Mouse (Mus musculus) hematopoietic stem cell, adult 5-6 weeks (primary cell): ENCODE data around the gene Mcam. TPM values are rescaled to one million over a fixed set of nuclear protein-coding genes. Genes with fewer than 3 reads are reported as not detected.

ENCODE experiments used
- ATAC-seq, 2 experiments: fragments of 125-278 bp in 1 of 2; replicated peaks in 1 of 2; 2 replicates each; pipeline ENCODE4 v1.8.0; 2016 to 2017; ENCODE audit warnings: inconsistent platforms in 2 of 2, mild to moderate bottlenecking in 2 of 2, moderate number of reproducible peaks in 2 of 2, low read depth in 1 of 2, moderate TSS enrichment in 1 of 2; ENCODE audit not compliant: low FRiP score in 2 of 2, poor library complexity in 2 of 2, severe bottlenecking in 2 of 2, insufficient read depth in 1 of 2, low TSS enrichment in 1 of 2
- total RNA-seq: library from RNA; stranded (forward); fragments of 172-1452, 232-1000 nt; gene quantifications from 2 replicates; pipeline ENCODE4 v1.2.3, GENCODE M21; 2017

Mcam gene
- total RNA-seq, 1 experiment from 2014 or later: 1.1 TPM

DNA sequence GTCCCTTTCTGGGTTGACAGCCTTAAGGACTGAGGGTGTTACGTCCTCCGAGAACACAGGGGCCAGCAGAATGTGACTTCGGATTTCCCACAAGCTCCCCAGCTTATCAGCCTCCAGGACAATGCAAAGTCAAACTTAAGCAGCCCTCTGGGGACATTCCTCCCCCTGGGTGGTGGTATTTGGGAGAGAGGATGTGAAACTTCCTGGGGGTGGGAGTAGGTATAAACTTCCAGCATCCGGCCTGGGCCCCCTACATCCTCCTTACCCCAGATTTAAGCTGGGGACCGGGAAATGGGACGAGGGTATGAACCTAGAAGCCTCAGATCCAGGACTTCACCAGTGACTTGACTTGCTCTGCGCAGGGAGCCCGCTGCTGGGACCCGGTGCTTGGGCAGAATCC lies 4.6 kb upstream of the Mcam start:
- ATAC-seq: no peak

DNA sequence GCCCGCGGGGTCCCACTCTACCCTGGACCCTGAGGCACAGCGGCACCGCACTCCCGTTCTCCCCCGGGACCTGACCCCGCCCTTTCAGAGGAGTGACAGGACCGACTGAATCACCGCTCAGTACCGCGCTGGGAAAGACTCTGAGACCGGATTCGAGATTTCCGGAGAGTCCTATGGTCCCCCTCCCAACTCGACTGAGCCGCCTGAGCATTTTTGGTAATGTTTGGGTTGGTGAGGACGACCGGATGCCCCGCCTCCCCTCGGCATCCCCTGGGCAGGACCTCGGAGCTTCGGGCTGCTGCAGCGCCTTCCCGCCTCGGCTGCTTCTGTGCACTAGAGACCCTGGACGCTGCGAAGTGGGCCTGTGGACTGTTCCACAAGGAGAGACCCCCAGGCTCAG lies 4.2 kb upstream of the Mcam start:
- peak; percentile 39 to 70 for ATAC-seq

DNA sequence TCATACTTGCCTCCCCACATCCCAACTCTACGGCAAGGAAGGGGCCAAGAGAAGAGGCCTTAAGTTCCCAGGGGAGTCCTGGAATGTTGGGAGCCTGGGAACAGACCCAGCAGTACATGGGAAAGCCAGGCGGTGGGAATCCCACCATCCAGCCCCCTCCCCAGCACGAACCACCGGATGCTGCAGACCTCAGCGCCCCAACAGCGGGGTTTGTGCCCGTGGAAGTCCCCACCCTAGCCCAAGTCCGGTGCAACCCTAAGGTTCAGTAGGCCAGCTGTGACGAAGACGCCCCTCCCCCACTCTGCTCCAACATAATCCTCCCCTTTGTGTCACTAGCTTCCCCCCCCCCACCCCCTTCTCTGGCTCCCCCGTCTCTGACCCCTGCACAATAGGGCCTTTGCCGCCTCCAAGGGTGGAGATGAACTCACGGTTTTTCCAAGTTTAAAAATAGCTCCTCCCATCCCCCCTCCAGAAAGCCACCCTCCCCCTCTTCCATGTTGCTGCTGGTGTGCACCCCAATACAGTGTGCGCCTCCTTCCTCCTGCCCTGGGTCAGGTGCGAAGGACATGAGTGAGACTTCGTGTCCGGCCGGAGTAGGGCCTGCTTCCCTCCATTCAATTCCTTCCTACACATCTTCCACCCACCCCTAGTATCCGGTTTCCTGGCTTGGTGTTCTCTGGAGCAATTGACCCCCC lies 3.5 kb upstream of the Mcam start:
- ATAC-seq: no peak

GRCm38 (mm10) chr9:44131276-44131590 lies 3.0 kb upstream of the Mcam start:
- ATAC-seq: no peak

- no peak for ATAC-seq
Observed at GRCm38 (mm10) chr9:44132200-44132599, 2.1 kb upstream of the Mcam start.

- no peak for ATAC-seq
Observed at GRCm38 (mm10) chr9:44133287-44133686, 982 bp upstream of the Mcam start.

- ATAC-seq: 0 out of 4 replicates have a peak, but pooled peaks of 1 of the 2 experiments have one; percentile 15
Observed at GRCm38 (mm10) chr9:44134851-44135730, 822 bp downstream of the Mcam start.

- ATAC-seq: no peak
Observed at GRCm38 (mm10) chr9:44135731-44136411, 1.6 kb downstream of the Mcam start.

DNA sequence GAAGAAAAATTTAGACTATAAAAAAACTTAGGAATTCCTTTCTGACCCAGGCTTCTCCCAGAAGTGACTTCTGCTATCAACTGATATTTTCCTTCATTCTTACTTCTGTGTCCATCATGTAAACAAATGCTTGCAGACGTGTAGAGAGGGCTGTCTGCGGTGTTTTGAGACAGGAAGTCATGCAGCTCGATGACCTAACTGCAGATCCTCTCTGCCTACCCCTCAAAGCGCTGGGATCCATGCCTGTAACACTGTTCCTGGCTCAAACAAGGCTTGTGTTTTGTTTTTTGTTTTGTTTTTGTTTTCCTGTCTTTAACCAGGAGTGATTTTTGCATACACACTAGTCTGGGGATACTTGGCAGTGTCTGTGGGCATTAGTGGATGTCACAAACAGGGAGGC lies 3.6 kb downstream of the Mcam start:
- no peak for ATAC-seq

GRCm38 (mm10) chr9:44141951-44142350 lies 7.7 kb downstream of the Mcam start:
- ATAC-seq: no peak

DNA sequence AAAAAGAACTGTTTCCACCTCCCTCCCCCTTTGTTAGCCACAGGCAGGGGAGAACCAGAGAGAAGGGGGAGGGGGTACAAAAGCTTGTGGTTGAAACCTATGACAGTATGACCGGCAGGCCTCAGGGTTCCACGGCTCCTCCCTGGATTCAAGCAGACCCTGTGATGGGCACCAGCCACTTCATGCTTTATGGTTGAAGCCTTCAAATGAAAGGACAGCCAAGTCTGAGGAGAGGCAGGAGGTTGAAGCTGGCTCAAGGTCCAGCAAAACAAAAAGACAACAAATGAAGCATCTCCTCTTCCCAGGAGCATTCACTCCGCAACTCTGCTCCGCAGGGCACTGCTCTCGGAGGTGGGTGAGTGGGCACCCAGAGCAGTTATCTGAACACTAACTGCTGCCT lies 9.2 kb downstream of the Mcam start:
- ATAC-seq: no peak

DNA sequence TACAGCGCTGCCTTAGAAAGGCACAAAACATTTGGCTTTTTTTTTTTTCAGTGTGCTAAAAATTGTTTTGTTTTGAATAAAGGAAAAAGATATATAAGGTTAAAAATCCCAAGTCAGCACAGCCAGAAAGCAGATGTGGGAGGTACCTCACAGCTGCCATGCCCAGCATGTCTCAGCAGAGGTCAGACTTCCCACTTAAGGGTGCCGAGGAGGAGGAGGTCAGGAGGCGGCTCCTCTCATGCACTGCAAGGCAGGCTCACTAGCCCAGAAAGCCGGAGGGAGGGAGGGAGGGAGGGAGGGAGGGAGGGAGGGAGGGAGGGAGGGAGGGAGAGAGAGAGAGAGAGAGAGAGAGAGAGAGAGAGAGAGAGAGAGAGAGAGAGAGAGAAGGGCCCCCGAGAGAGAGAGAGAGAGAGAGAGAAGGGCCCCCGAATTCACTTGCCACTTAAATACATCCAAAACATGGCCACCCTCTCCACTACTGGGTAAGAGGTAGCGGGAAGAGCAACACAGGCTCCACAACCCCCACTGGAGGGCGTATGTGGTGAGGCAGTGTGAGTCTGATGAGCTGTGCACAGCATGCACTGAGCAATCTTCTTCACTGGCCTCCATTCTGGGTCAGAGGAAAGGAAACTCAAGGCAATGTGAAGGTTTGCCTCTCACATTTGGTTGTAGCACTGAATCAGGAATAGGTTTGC lies 9.9 kb downstream of the Mcam start:
- no peak for ATAC-seq

DNA sequence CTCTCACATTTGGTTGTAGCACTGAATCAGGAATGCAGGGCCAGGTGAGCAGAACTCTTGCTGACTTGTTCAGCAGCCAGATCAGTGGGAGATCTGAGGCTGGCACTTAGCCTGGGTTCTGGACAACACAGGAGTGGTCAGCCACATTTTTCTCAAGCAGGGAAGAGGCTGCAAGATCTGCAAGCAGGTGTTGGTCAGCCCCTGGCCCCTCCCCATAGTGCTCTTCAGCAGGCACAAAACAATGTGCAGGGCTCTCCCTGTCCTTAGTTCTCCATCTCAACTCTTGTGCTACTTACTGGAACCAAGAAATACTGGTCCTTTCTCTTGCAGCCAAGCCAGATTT lies 10.4 kb downstream of the Mcam start:
- no peak for ATAC-seq

- peak in 1 of 2 experiments; percentile 42; a peak in 1 of 4 replicates for ATAC-seq
Observed at GRCm38 (mm10) chr9:44147290-44147689, 13.0 kb downstream of the Mcam start.

DNA sequence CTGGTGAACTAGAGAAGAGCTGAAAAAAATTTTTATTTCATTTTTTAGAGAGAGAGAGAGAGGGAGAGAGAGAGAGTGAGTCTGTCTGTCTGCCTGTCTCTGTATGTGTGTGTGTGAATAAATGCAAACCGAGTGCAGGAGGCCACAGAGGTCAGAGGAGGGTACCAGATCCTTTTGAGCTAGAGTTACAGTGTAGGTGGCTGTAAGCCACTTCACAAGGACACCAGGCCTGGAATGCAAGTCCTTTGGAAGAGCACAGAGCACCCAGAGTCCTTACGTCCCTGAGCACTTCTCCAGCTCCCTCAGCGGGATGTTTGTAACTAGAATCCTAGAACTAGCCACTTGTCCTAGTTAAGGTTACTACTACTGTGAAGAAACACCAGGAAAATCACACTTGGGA lies 25.6 kb downstream of the Mcam start:
- no peak for ATAC-seq

DNA sequence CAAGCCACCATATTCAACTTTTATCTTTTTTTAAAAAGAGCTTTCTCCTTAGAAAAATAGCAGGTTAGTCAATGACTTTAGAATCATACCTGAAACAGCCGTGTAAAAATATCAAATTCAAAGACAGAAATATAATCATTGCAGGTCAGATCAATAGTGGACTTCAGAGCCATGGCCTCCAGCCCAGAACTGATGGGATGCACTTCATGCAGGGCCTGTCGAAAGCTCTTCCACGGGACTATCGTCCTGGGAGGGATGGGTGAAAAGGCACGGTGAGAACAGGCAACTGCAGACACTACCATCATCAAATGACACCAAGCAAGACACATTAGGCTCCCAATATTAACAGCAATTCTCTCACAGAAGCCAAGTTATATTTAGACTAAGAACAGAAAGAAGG lies 34.7 kb downstream of the Mcam start:
- ATAC-seq: no peak

DNA sequence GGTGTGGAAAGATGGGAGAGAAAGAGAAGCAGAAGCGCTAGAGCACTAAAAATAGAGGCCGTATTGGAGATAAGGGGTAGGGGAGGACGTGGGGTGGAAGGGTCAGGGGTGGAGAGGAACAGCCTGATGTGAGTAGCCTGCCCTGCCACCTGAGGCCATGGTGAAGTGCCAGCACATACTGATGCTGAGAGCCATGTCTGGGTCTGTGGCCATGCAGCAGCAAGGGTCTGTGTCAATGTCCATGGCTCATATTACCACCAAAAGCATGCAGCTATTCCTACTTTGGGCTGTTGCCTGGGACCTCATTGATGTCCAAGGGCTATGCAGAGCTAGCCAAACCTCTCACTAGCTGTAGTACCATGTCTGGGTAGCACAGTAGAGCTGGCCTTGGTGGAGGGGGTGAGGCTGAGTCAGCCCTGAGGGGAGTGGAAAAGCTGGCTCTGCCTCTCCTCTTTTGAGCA lies 36.5 kb downstream of the Mcam start:
- ATAC-seq: no peak

DNA sequence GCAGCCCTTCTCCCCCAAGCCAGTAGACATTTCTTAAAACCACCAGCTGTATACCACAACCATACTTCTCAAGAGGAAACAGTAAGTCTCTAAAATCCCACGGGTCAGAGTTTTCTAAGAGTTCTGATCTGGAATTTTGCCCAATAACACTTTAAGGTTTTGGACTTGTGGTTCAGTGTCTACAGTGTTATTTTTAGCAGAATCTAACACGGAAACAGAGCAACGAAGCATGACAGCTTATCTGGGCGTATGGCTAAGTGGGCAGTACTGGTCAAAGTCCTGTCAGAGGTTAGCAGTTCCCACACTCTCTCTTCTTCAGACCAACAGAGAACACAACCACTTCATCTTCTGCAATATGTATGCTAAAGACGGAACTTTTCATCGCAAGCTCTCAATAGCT lies 41.3 kb downstream of the Mcam start:
- ATAC-seq: peak; percentile 32 to 46; a peak in 3 of 4 replicates
